Mouse (Mus musculus): ENCODE measurements around the gene Fam189a2. TPM values are rescaled to one million over a fixed set of nuclear protein-coding genes. Genes with fewer than 3 reads are reported as not detected.

Fam189a2 gene
- polyA plus RNA-seq (2014; fragmentation: Nextera tagmentation; extraction: Ambion mirVana): 2.6 and 2.8 TPM in 2 replicates

DNA sequence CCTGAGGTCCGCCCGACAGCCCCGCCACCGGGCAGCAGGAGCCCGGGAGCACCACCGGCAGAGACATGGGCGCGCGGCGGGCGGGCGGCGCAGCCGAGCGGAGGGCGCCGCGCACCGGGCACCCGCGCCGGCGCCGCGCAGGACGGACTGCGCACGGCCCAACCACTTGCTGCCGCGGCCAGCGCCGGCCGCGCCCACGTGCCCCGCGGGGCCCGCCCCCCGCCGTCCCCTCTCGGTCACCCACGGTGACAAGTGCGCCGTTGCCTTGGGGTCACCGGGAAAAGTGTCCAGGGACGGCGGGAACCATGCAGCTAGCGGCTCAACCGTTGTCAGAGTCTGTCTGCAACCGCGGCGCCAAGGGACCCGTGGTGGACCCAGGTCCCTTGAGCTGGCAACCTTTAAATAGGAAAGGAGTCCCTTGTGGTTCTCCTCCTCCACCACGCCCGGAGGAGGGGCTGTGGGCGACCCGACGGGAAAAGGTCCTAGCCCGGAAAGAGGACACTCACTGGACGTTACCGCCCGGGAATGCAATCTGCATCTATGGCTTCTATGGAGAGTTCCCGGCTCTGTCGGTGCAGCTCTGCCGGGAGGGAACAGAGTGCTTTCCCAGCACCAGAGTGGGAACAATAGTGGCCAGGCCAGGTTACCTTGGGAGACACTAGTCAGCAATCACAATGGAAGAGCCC lies at the start of gene Fam189a2:
Fam189a2 (minus strand) TSS at position 149 of the 686 bp plus-strand sequence.
- peaks cover 51% of the 10 kb centered on the region for H3K4me1 ChIP-seq (ENCODE audit: control insufficient read depth, insufficient read depth, low read length)
- no peaks in the 10 kb centered on the region for H3K36me3 ChIP-seq (ENCODE audit: control insufficient read depth, insufficient read depth, low read length)
- peak within 1 kb of the TSS; percentile 81 for H3K9ac ChIP-seq (ENCODE audit: low read length)
- H3K4me2 ChIP-seq: peak within 1 kb of the TSS; percentile 93
- H3K27ac ChIP-seq (ENCODE audit: low read depth, low read length): no peak within 1 kb of the TSS
- peak within 1 kb of the TSS; percentile 81 for H3K4me3 ChIP-seq (ENCODE audit: low read depth, low read length)
- H3K27me3 ChIP-seq (ENCODE audit: control insufficient read depth, insufficient read depth, low read length): peaks cover 19% of the 10 kb centered on the region
- under 1% methylated on average over 40 of the region's 65 CpGs for WGBS
- DNase-seq (ENCODE audit: low spot score, missing footprints) (peak; percentile 97), ATAC-seq (ENCODE audit: low FRiP score) (peak; percentile 76)
- H3K9me3 ChIP-seq (ENCODE audit: control insufficient read depth, low read length): no peaks in the 10 kb centered on the region

DNA sequence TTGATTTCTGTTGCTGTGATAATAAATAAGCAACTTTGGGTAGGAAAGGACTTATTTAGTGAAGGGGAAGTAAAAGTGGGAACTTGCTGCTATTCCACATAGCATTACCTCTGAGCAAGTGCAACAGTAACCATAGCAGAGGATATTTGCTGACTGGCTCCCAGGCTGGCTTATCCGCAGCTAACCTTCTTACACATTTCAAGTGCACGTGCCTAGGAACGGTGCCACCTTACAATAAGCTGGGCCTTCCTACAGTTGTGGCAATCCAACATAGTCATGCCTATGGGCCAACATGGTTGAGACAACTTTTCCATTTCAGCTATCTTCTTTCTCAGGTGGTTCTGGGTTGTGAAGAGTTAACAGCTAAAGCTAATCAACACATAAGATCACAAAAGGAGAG lies 46.8 kb upstream of the Fam189a2 start:
- ATAC-seq (ENCODE audit: low FRiP score): no peak
- Histone ChIP-seq H3K27me3 (ENCODE audit: control insufficient read depth, insufficient read depth, low read length) (no peaks in the 10 kb centered on the region), H3K9me3 (ENCODE audit: control insufficient read depth, low read length) (no peaks in the 10 kb centered on the region), H3K9ac (ENCODE audit: low read length) (no peak overlapping the region), H3K27ac (ENCODE audit: low read depth, low read length) (no peak overlapping the region), H3K4me3 (ENCODE audit: low read depth, low read length) (no peak overlapping the region), H3K4me1 (ENCODE audit: control insufficient read depth, insufficient read depth, low read length) (no peaks in the 10 kb centered on the region), H3K4me2 (no peak overlapping the region), H3K36me3 (ENCODE audit: control insufficient read depth, insufficient read depth, low read length) (no peaks in the 10 kb centered on the region)
- DNase-seq (ENCODE audit: low spot score, missing footprints): peak; percentile 57
- WGBS: 91% methylated on average over 3 of the region's 3 CpGs

- DNase-seq (ENCODE audit: low spot score, missing footprints) (peak; percentile 73), ATAC-seq (ENCODE audit: low FRiP score) (no peak)
- WGBS: 92% methylated on average over 7 of the region's 7 CpGs
- H3K36me3 ChIP-seq (ENCODE audit: control insufficient read depth, insufficient read depth, low read length): no peaks in the 10 kb centered on the region
- H3K4me2 ChIP-seq: no peak overlapping the region
- no peaks in the 10 kb centered on the region for H3K9me3 ChIP-seq (ENCODE audit: control insufficient read depth, low read length)
- H3K9ac ChIP-seq (ENCODE audit: low read length): no peak overlapping the region
- no peaks in the 10 kb centered on the region for H3K4me1 ChIP-seq (ENCODE audit: control insufficient read depth, insufficient read depth, low read length)
- H3K4me3 ChIP-seq (ENCODE audit: low read depth, low read length): no peak overlapping the region
- H3K27me3 ChIP-seq (ENCODE audit: control insufficient read depth, insufficient read depth, low read length): no peaks in the 10 kb centered on the region
- H3K27ac ChIP-seq (ENCODE audit: low read depth, low read length): no peak overlapping the region
Observed at GRCm38 (mm10) chr19:24076536-24076935, 45.7 kb upstream of the Fam189a2 start.

- Histone ChIP-seq H3K36me3 (ENCODE audit: control insufficient read depth, insufficient read depth, low read length) (no peaks in the 10 kb centered on the region), H3K9me3 (ENCODE audit: control insufficient read depth, low read length) (no peaks in the 10 kb centered on the region), H3K4me1 (ENCODE audit: control insufficient read depth, insufficient read depth, low read length) (no peaks in the 10 kb centered on the region), H3K27ac (ENCODE audit: low read depth, low read length) (no peak overlapping the region), H3K4me3 (ENCODE audit: low read depth, low read length) (no peak overlapping the region), H3K9ac (ENCODE audit: low read length) (no peak overlapping the region), H3K4me2 (no peak overlapping the region), H3K27me3 (ENCODE audit: control insufficient read depth, insufficient read depth, low read length) (no peaks in the 10 kb centered on the region)
- DNase-seq (ENCODE audit: low spot score, missing footprints): peak; percentile 10
- no peak for ATAC-seq (ENCODE audit: low FRiP score)
- 89% methylated on average over 8 of the region's 8 CpGs for WGBS
Observed at GRCm38 (mm10) chr19:24075927-24076326, 45.1 kb upstream of the Fam189a2 start.

DNA sequence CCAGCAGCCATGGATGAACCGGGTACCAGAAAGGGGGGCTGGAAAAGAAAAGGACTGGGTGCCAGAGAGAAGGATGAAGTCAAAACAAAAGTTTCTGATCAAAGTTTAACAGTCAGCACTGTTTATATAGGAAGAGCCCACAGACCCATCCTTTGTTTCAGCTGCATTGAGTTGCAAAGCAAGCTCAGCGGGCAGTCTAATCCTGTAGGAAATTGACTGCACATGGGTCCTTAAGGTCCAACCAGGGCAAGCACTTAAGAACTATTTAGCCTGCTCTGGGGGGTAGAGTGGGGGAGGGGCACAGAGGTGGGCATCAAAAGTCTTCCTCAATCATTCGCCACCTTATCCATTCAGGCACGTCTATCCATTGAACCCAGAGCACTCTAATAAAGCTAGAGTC lies 42.3 kb upstream of the Fam189a2 start:
- no peak for ATAC-seq (ENCODE audit: low FRiP score)
- H3K4me3 ChIP-seq (ENCODE audit: low read depth, low read length): no peak overlapping the region
- no peaks in the 10 kb centered on the region for H3K4me1 ChIP-seq (ENCODE audit: control insufficient read depth, insufficient read depth, low read length)
- no peaks in the 10 kb centered on the region for H3K27me3 ChIP-seq (ENCODE audit: control insufficient read depth, insufficient read depth, low read length)
- H3K4me2 ChIP-seq: no peak overlapping the region
- H3K9me3 ChIP-seq (ENCODE audit: control insufficient read depth, low read length): no peaks in the 10 kb centered on the region
- 45% methylated on average over 4 of the region's 4 CpGs for WGBS
- H3K9ac ChIP-seq (ENCODE audit: low read length): no peak overlapping the region
- no peak for DNase-seq (ENCODE audit: low spot score, missing footprints)
- no peaks in the 10 kb centered on the region for H3K36me3 ChIP-seq (ENCODE audit: control insufficient read depth, insufficient read depth, low read length)
- H3K27ac ChIP-seq (ENCODE audit: low read depth, low read length): no peak overlapping the region

GRCm38 (mm10) chr19:24064348-24064895 lies 33.6 kb upstream of the Fam189a2 start:
- peak; percentile 78 for DNase-seq (ENCODE audit: low spot score, missing footprints)

DNA sequence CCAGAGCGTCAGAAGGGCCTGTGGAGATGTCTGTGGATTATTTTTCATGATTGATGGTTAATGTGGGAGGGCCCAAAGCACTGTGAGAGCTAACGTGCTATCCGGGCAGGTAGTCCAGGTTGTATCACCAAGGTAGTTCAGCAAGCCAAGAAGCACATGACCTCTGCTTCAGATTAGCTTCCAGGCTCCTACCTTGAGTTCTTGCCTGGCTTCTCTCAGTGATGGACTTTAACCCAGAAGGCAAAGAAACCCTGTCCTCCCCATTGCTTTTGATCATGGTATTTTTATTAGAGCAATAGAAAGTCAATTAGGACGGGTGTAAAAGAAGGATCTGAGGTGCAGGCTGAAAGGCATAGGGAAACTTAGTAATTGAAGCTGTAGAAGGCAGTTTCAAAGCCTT lies 32.8 kb upstream of the Fam189a2 start:
- H3K4me1 ChIP-seq (ENCODE audit: control insufficient read depth, insufficient read depth, low read length): no peaks in the 10 kb centered on the region
- H3K27ac ChIP-seq (ENCODE audit: low read depth, low read length): no peak overlapping the region
- no peaks in the 10 kb centered on the region for H3K9me3 ChIP-seq (ENCODE audit: control insufficient read depth, low read length)
- H3K4me2 ChIP-seq: no peak overlapping the region
- DNase-seq (ENCODE audit: low spot score, missing footprints) (peak; percentile 26), ATAC-seq (ENCODE audit: low FRiP score) (no peak)
- no peak overlapping the region for H3K4me3 ChIP-seq (ENCODE audit: low read depth, low read length)
- no peaks in the 10 kb centered on the region for H3K36me3 ChIP-seq (ENCODE audit: control insufficient read depth, insufficient read depth, low read length)
- 83% methylated on average over 4 of the region's 4 CpGs for WGBS
- H3K9ac ChIP-seq (ENCODE audit: low read length): no peak overlapping the region
- no peaks in the 10 kb centered on the region for H3K27me3 ChIP-seq (ENCODE audit: control insufficient read depth, insufficient read depth, low read length)

More at GRCm38 (mm10) chr19:24064348-24064895, 33.6 kb upstream of the Fam189a2 start:
- Histone ChIP-seq H3K4me2 (no peak overlapping the region), H3K27ac (ENCODE audit: low read depth, low read length) (no peak overlapping the region), H3K36me3 (ENCODE audit: control insufficient read depth, insufficient read depth, low read length) (no peaks in the 10 kb centered on the region), H3K9ac (ENCODE audit: low read length) (no peak overlapping the region), H3K4me3 (ENCODE audit: low read depth, low read length) (no peak overlapping the region), H3K9me3 (ENCODE audit: control insufficient read depth, low read length) (no peaks in the 10 kb centered on the region), H3K27me3 (ENCODE audit: control insufficient read depth, insufficient read depth, low read length) (no peaks in the 10 kb centered on the region), H3K4me1 (ENCODE audit: control insufficient read depth, insufficient read depth, low read length) (no peaks in the 10 kb centered on the region)
- WGBS: 57% methylated on average over 12 of the region's 12 CpGs
- no peak for ATAC-seq (ENCODE audit: low FRiP score)

- no peaks in the 10 kb centered on the region for H3K9me3 ChIP-seq (ENCODE audit: control insufficient read depth, low read length)
- 89% methylated on average over 8 of the region's 8 CpGs for WGBS
- no peak overlapping the region for H3K27ac ChIP-seq (ENCODE audit: low read depth, low read length)
- no peaks in the 10 kb centered on the region for H3K36me3 ChIP-seq (ENCODE audit: control insufficient read depth, insufficient read depth, low read length)
- no peak overlapping the region for H3K9ac ChIP-seq (ENCODE audit: low read length)
- no peak overlapping the region for H3K4me2 ChIP-seq
- H3K4me1 ChIP-seq (ENCODE audit: control insufficient read depth, insufficient read depth, low read length): no peaks in the 10 kb centered on the region
- DNase-seq (ENCODE audit: low spot score, missing footprints) (peak; percentile 19), ATAC-seq (ENCODE audit: low FRiP score) (no peak)
- no peak overlapping the region for H3K4me3 ChIP-seq (ENCODE audit: low read depth, low read length)
- no peaks in the 10 kb centered on the region for H3K27me3 ChIP-seq (ENCODE audit: control insufficient read depth, insufficient read depth, low read length)
Observed at GRCm38 (mm10) chr19:24058851-24059250, 28.0 kb upstream of the Fam189a2 start.

GRCm38 (mm10) chr19:24058021-24058420 lies 27.2 kb upstream of the Fam189a2 start:
- ATAC-seq (ENCODE audit: low FRiP score): no peak
- Histone ChIP-seq H3K27me3 (ENCODE audit: control insufficient read depth, insufficient read depth, low read length) (no peaks in the 10 kb centered on the region), H3K4me1 (ENCODE audit: control insufficient read depth, insufficient read depth, low read length) (no peaks in the 10 kb centered on the region), H3K4me2 (no peak overlapping the region), H3K4me3 (ENCODE audit: low read depth, low read length) (no peak overlapping the region), H3K27ac (ENCODE audit: low read depth, low read length) (no peak overlapping the region), H3K36me3 (ENCODE audit: control insufficient read depth, insufficient read depth, low read length) (no peaks in the 10 kb centered on the region), H3K9me3 (ENCODE audit: control insufficient read depth, low read length) (no peaks in the 10 kb centered on the region), H3K9ac (ENCODE audit: low read length) (no peak overlapping the region)
- DNase-seq (ENCODE audit: low spot score, missing footprints): peak; percentile 53
- 93% methylated on average over 5 of the region's 5 CpGs for WGBS
